ENCODE assay signal across 10 mouse cellular contexts in genomic region chr13:97510431-97511261, GRCm38 (mm10).
DNase-seq lines count a peak whose midpoint lies in the region; ATAC-seq and TF ChIP-seq lines count a peak whose summit lies in the region.
"Had no signal": no experiment of that assay in that cellular context is flagged by ENCODE, and none has a peak within 500 bp of the region (broad histone marks: within the 10 kb centered on the region; RNA-seq: fewer than 3 reads in every experiment).

No protein-coding gene starts in this region.

- no peaks in the 10 kb centered on the region for H3K9me3 ChIP-seq in liver, embryonic 16.5 days (replicated peaks; ENCODE audit: control insufficient read depth, low read length)

- no peak for TF ChIP-seq CTCF in embryonic fibroblast, embryonic 13.5 days (IDR thresholded peaks at IDR 0.05; ENCODE audit: borderline replicate concordance, insufficient read depth, low read length)

- DNase-seq in heart, adult 8-10 months (ENCODE audit: low spot score): peak; percentile 12
- DNase-seq in heart, postnatal 4 days: no peak
- DNase-seq in 3T3-L1 (ENCODE audit: low read depth, low spot score): peak; percentile 71
- DNase-seq in spleen, postnatal 14 days (ENCODE audit: low spot score in 2 of 2): no peak
- DNase-seq in cerebellum, postnatal 25 days: no peak
- DNase-seq: thymus, adult 18-20 months had no signal

- TF ChIP-seq POLR2A in embryonic fibroblast, embryonic 13.5 days (IDR thresholded peaks at IDR 0.05; ENCODE audit: low read depth, low read length): no peak

- peak overlapping the region; percentile 30; the same call in 1 of the 2 replicates for H3K27ac ChIP-seq in embryonic fibroblast, embryonic 13.5 days (ENCODE audit: insufficient read depth, low read length)
- H3K27ac ChIP-seq in liver, embryonic 16.5 days (ENCODE audit: low read length): no peak overlapping the region

- ATAC-seq in liver, embryonic 16.5 days (ENCODE audit: low read depth): peak; percentile 78
- no peak for ATAC-seq in inflammation-experienced regulatory T-cells, adult 6 months
- ATAC-seq: forebrain, embryonic 14.5 days had no signal

- H3K4me1 ChIP-seq in embryonic fibroblast, embryonic 13.5 days (ENCODE audit: control insufficient read depth, insufficient read depth, low read length): no peaks in the 10 kb centered on the region; the same call in 1 of the 2 replicates
- peaks cover 2% of the 10 kb centered on the region for H3K4me1 ChIP-seq in liver, embryonic 16.5 days (ENCODE audit: control insufficient read depth, low read depth, low read length)

- no peak overlapping the region for H3K4me2 ChIP-seq in liver, embryonic 16.5 days (ENCODE audit: low read depth, low read length)

- no peak overlapping the region for H3K4me3 ChIP-seq in embryonic fibroblast, embryonic 13.5 days (ENCODE audit: insufficient read depth, low read length)
- no peak overlapping the region for H3K4me3 ChIP-seq in liver, embryonic 16.5 days (ENCODE audit: low read depth, low read length)

- no peaks in the 10 kb centered on the region for H3K27me3 ChIP-seq in liver, embryonic 16.5 days (ENCODE audit: control insufficient read depth, insufficient read depth, low read depth, low read length)

- 13% methylated on average over 10 of the region's 10 CpGs for WGBS in liver, embryonic 16.5 days (ENCODE audit: insufficient replicate concordance)

- no peak overlapping the region for H3K9ac ChIP-seq in liver, embryonic 16.5 days (ENCODE audit: low read depth, low read length)

- no peaks in the 10 kb centered on the region for H3K36me3 ChIP-seq in liver, embryonic 16.5 days (ENCODE audit: control insufficient read depth, insufficient read depth)

Comparison
In these comparisons a context has a peak if more than half of its experiments do, and no peak if none do; other contexts are left out.
1. DNase-seq: peak in heart, adult 8-10 months (single experiment) and 3T3-L1 (single experiment); none in heart, postnatal 4 days (single experiment), spleen, postnatal 14 days (0 of 2) and cerebellum, postnatal 25 days (0 of 2).